Mouse (Mus musculus) embryonic facial prominence, embryonic 10.5 days (tissue): Measurements from ENCODE around the gene Olfr718-ps1. TPM values are rescaled to one million over a fixed set of nuclear protein-coding genes. Genes with fewer than 3 reads are reported as not detected.

Experiments used
- microRNA-seq: library from miRNA; unstranded; fragments of <30 nt; microRNA quantifications from one replicate; pipeline ENCODE4, GENCODE M21; 2017
- polyA plus RNA-seq: library from polyadenylated mRNA; unstranded; fragments of >200 nt; fragmentation: Nextera tagmentation; extraction: Ambion mirVana; gene quantifications from 2 replicates; pipeline ENCODE4 v1.2.1, GENCODE M21; 2016

The Olfr718-ps1 gene
- polyA plus RNA-seq, 1 experiment from 2014 or later: not detected

Small RNA genes within 50 kb of the gene (microRNA-seq; reads per million reads assigned to microRNA genes)
- not detected for gene Gm44405

Other genes with a start within 250 kb of the Olfr718-ps1 start
- gene Actb, start 240.8 kb downstream of the Olfr718-ps1 start, polyA plus RNA-seq: 15,960 and 16,856 TPM in 2 replicates
- gene Fscn1, start 187.2 kb downstream of the Olfr718-ps1 start, polyA plus RNA-seq: 759 and 790 TPM in 2 replicates
- 50.5 and 53.9 TPM in 2 replicates for gene Rnf216, start 34.6 kb downstream of the Olfr718-ps1 start, polyA plus RNA-seq
- 15.6 and 16.3 TPM in 2 replicates for gene Rbak, start 33.2 kb upstream of the Olfr718-ps1 start, polyA plus RNA-seq
- gene Spdye4b, start 33.4 kb upstream of the Olfr718-ps1 start, polyA plus RNA-seq: not detected in 2 replicates
- gene Spdye4a, start 79.3 kb upstream of the Olfr718-ps1 start, polyA plus RNA-seq: not detected in 2 replicates
- 21.7 and 22.7 TPM in 2 replicates for gene Zfp12, start 87.6 kb upstream of the Olfr718-ps1 start, polyA plus RNA-seq
- gene Zfp316, start 122.4 kb upstream of the Olfr718-ps1 start, polyA plus RNA-seq: 3.1 and 3.5 TPM in 2 replicates
- not detected in 2 replicates for gene Zfp853, start 146.0 kb upstream of the Olfr718-ps1 start, polyA plus RNA-seq
- 62.1 and 65.4 TPM in 2 replicates for gene E130309D02Rik, start 167.8 kb upstream of the Olfr718-ps1 start, polyA plus RNA-seq
- gene Zdhhc4, start 181.7 kb upstream of the Olfr718-ps1 start, polyA plus RNA-seq: 71.0 and 77.2 TPM in 2 replicates
- gene Grid2ip, start 209.8 kb upstream of the Olfr718-ps1 start, polyA plus RNA-seq: 0.09 and 0.14 TPM in 2 replicates